7 mouse cellular contexts compared by ENCODE assay signal in the genomic region with DNA sequence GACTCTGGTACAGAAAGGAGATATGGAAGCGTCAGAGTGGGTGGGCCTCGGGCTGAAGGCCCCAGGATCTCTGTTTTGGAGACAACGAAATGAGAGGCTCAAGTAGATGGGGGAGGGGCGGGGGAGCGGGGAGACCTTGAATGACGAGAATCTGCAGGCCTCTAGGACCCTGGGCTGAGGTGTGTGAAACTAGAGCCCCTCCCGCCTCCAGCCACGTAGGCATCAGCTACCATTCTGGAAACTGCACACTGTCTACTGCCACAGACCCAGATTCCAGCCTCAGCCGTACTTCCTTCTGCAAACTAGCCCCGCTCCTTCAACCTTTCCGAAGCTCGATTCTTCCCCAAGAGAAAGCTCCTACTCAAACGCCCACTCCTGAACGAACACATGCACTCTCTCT. TPM values are rescaled to one million over a fixed set of nuclear protein-coding genes. Genes with fewer than 3 reads are reported as not detected.
DNase-seq lines count a peak whose midpoint lies in the region; ATAC-seq lines count a peak whose summit lies in the region.

No protein-coding gene starts in this region.

- peak overlapping the region; percentile 79 for H3K4me3 ChIP-seq in lung, embryonic 16.5 days (ENCODE audit: low read length)
- H3K4me3 ChIP-seq in hindbrain, embryonic 15.5 days: peak overlapping the region; percentile 65
- peak overlapping the region; percentile 71 for H3K4me3 ChIP-seq in midbrain, embryonic 11.5 days (ENCODE audit: low read depth, low read length)

- peaks cover 13% of the 10 kb centered on the region for H3K4me1 ChIP-seq in lung, embryonic 16.5 days (replicated peaks; ENCODE audit: control insufficient read depth, insufficient read depth, low read length)
- peaks cover 59% of the 10 kb centered on the region for H3K4me1 ChIP-seq in hindbrain, embryonic 15.5 days (replicated peaks)
- H3K4me1 ChIP-seq in midbrain, embryonic 11.5 days (ENCODE audit: control insufficient read depth, insufficient read depth, low read length): peaks cover 17% of the 10 kb centered on the region

- DNase-seq in lung, postnatal 10 days: no peak
- DNase-seq in embryo, embryonic 10.5 days (ENCODE audit: low spot score): peak; percentile 84
- DNase-seq in midbrain, embryonic 11.5 days (ENCODE audit: low spot score, missing footprints): peak; percentile 92
- DNase-seq in yolk sac, embryonic 10.5 days (ENCODE audit: low spot score): peak; percentile 68
- DNase-seq in c-Kit-positive CD71-positive TER-119-positive erythroid progenitor cells, embryonic 14.5 days (ENCODE audit: low spot score): no peak

- H3K27ac ChIP-seq in lung, embryonic 16.5 days (ENCODE audit: low read length): no peak overlapping the region
- H3K27ac ChIP-seq in hindbrain, embryonic 15.5 days (replicated peaks): peak overlapping the region; percentile 97
- 0 out of 2 replicates have a peak overlapping the region, but pooled peaks have one; percentile 82 for H3K27ac ChIP-seq in midbrain, embryonic 11.5 days (ENCODE audit: low read depth, low read length)

- H3K36me3 ChIP-seq in lung, embryonic 16.5 days (ENCODE audit: control insufficient read depth, insufficient read depth, low read length): no peaks in the 10 kb centered on the region
- peaks cover 7% of the 10 kb centered on the region for H3K36me3 ChIP-seq in hindbrain, embryonic 15.5 days
- H3K36me3 ChIP-seq in midbrain, embryonic 11.5 days (ENCODE audit: control insufficient read depth, insufficient read depth, low read length): no peaks in the 10 kb centered on the region

- 6% methylated on average over 14 of the region's 14 CpGs for WGBS in lung, embryonic 16.5 days
- 6% methylated on average over 14 of the region's 14 CpGs for WGBS in hindbrain, embryonic 15.5 days
- 9% methylated on average over 14 of the region's 14 CpGs for WGBS in midbrain, embryonic 11.5 days

- H3K4me2 ChIP-seq in lung, embryonic 16.5 days (ENCODE audit: low read depth, low read length): peak overlapping the region; percentile 97
- H3K4me2 ChIP-seq in hindbrain, embryonic 15.5 days: peak overlapping the region; percentile 89
- H3K4me2 ChIP-seq in midbrain, embryonic 11.5 days: peak overlapping the region; percentile 67

- no peak for ATAC-seq in lung, embryonic 16.5 days (ENCODE audit: low read depth)
- ATAC-seq in hindbrain, embryonic 15.5 days (ENCODE audit: low FRiP score, low read depth): peak; percentile 82
- ATAC-seq in midbrain, embryonic 11.5 days (ENCODE audit: low FRiP score): peak; percentile 23; the same call in 1 of the 2 replicates

- peaks cover 19% of the 10 kb centered on the region for H3K27me3 ChIP-seq in lung, embryonic 16.5 days (ENCODE audit: control insufficient read depth, insufficient read depth, low read depth, low read length)
- no peaks in the 10 kb centered on the region for H3K27me3 ChIP-seq in hindbrain, embryonic 15.5 days
- H3K27me3 ChIP-seq in midbrain, embryonic 11.5 days (ENCODE audit: control insufficient read depth, insufficient read depth, low read length): peaks cover 3% of the 10 kb centered on the region; the same call in 1 of the 2 replicates

- H3K9me3 ChIP-seq in lung, embryonic 16.5 days (ENCODE audit: control insufficient read depth, low read length): no peaks in the 10 kb centered on the region
- H3K9me3 ChIP-seq in hindbrain, embryonic 15.5 days: no peaks in the 10 kb centered on the region
- H3K9me3 ChIP-seq in midbrain, embryonic 11.5 days (ENCODE audit: control insufficient read depth, low read length): no peaks in the 10 kb centered on the region

- peak overlapping the region; percentile 38; the same call in 1 of the 2 replicates for H3K9ac ChIP-seq in lung, embryonic 16.5 days (ENCODE audit: low read length)
- H3K9ac ChIP-seq in hindbrain, embryonic 15.5 days: peak overlapping the region; percentile 91
- peak overlapping the region; percentile 94 for H3K9ac ChIP-seq in midbrain, embryonic 11.5 days (ENCODE audit: low read length)

RNA-seq across cellular contexts. Expression of a gene that starts 1.2 kb away (rescaled TPM):
- 8.3 and 15.3 TPM in 2 replicates for polyA plus RNA-seq in lung, embryonic 16.5 days (2015; fragmentation: Nextera tagmentation; extraction: Ambion mirVana)
- polyA plus RNA-seq in hindbrain, embryonic 15.5 days (2015; fragmentation: Nextera tagmentation; extraction: Ambion mirVana): 17.1 and 18.7 TPM in 2 replicates
- polyA plus RNA-seq in midbrain, embryonic 11.5 days (2014; fragmentation: Nextera tagmentation; extraction: Ambion mirVana): 7.8 and 7.9 TPM in 2 replicates

RNA-seq across cellular contexts. Expression of a gene that starts 7.5 kb away (rescaled TPM):
- 0.54 and 1.3 TPM in 2 replicates for polyA plus RNA-seq in lung, embryonic 16.5 days (2015; fragmentation: Nextera tagmentation; extraction: Ambion mirVana)
- 33.9 and 37.5 TPM in 2 replicates for polyA plus RNA-seq in hindbrain, embryonic 15.5 days (2015; fragmentation: Nextera tagmentation; extraction: Ambion mirVana)
- 1.6 and 2.1 TPM in 2 replicates for polyA plus RNA-seq in midbrain, embryonic 11.5 days (2014; fragmentation: Nextera tagmentation; extraction: Ambion mirVana)

RNA-seq across cellular contexts. Expression of a gene that starts 16.2 kb away (rescaled TPM):
- polyA plus RNA-seq in lung, embryonic 16.5 days (2015; fragmentation: Nextera tagmentation; extraction: Ambion mirVana): 0.29 and 0.34 TPM in 2 replicates
- polyA plus RNA-seq in hindbrain, embryonic 15.5 days (2015; fragmentation: Nextera tagmentation; extraction: Ambion mirVana): 0.83 and 3.3 TPM in 2 replicates
- 3.8 TPM in 2 replicates for polyA plus RNA-seq in midbrain, embryonic 11.5 days (2014; fragmentation: Nextera tagmentation; extraction: Ambion mirVana)

RNA-seq across cellular contexts. Expression of a gene that starts 27.0 kb away (rescaled TPM):
- polyA plus RNA-seq in lung, embryonic 16.5 days (2015; fragmentation: Nextera tagmentation; extraction: Ambion mirVana): 175 and 176 TPM in 2 replicates
- polyA plus RNA-seq in hindbrain, embryonic 15.5 days (2015; fragmentation: Nextera tagmentation; extraction: Ambion mirVana): 35.3 and 44.0 TPM in 2 replicates
- 225 and 244 TPM in 2 replicates for polyA plus RNA-seq in midbrain, embryonic 11.5 days (2014; fragmentation: Nextera tagmentation; extraction: Ambion mirVana)

RNA-seq across cellular contexts. Expression of a gene that starts 27.0 kb away (rescaled TPM):
- 138 and 139 TPM in 2 replicates for polyA plus RNA-seq in lung, embryonic 16.5 days (2015; fragmentation: Nextera tagmentation; extraction: Ambion mirVana)
- 203 and 209 TPM in 2 replicates for polyA plus RNA-seq in hindbrain, embryonic 15.5 days (2015; fragmentation: Nextera tagmentation; extraction: Ambion mirVana)
- 139 and 143 TPM in 2 replicates for polyA plus RNA-seq in midbrain, embryonic 11.5 days (2014; fragmentation: Nextera tagmentation; extraction: Ambion mirVana)

Comparison
In these comparisons a context has a peak if more than half of its experiments do, and no peak if none do; other contexts are left out.
1. H3K9ac ChIP-seq: peak in every context shown above with its lines; median percentile 94 in midbrain, embryonic 11.5 days; 91 in hindbrain, embryonic 15.5 days; 38 in lung, embryonic 16.5 days.
2. DNase-seq: peak in embryo, embryonic 10.5 days (single experiment), midbrain, embryonic 11.5 days (single experiment) and yolk sac, embryonic 10.5 days (single experiment); none in lung, postnatal 10 days (single experiment) and c-Kit-positive CD71-positive TER-119-positive erythroid progenitor cells, embryonic 14.5 days (single experiment).
3. RNA of a gene that starts 7.5 kb away (polyA plus RNA-seq): 33.9 to 37.5 TPM in hindbrain, embryonic 15.5 days; 1.6 to 2.1 TPM in midbrain, embryonic 11.5 days and 0.54 to 1.3 TPM in lung, embryonic 16.5 days; every median in the first group is over 10 times any median in the second.
4. Peak in every context shown above with its lines, with median percentiles within 50 percentile points of each other: H3K4me2 ChIP-seq and H3K4me3 ChIP-seq.